Comparison of ENCODE assay signal across 25 mouse cellular contexts in genomic region chr8:70842484-70842883, GRCm38 (mm10). TPM values are rescaled to one million over a fixed set of nuclear protein-coding genes. Genes with fewer than 3 reads are reported as not detected.
A peak's percentile ranks its signal among the peaks of the same experiment; 100 is the strongest.
DNase-seq lines count a peak whose midpoint lies in the region; ATAC-seq and TF ChIP-seq lines count a peak whose summit lies in the region.
"Had no signal": no experiment of that assay in that cellular context is flagged by ENCODE, and none has a peak within 500 bp of the region (broad histone marks: within the 10 kb centered on the region; RNA-seq: fewer than 3 reads in every experiment).

No protein-coding gene starts in this region.

- H3K27ac ChIP-seq in forebrain, embryonic 10.5 days, result peak overlapping the region; percentile 88; the same call in 1 of the 2 replicates
- H3K27ac ChIP-seq in forebrain, embryonic 13.5 days, result no peak overlapping the region; the same call in 1 of the 2 replicates
- peak overlapping the region; percentile 47; the same call in 1 of the 2 replicates for H3K27ac ChIP-seq in hindbrain, embryonic 11.5 days (ENCODE audit: low read depth, low read length)
- H3K27ac ChIP-seq in hindbrain, embryonic 14.5 days, result no peak overlapping the region
- H3K27ac ChIP-seq in ES-Bruce4 (ENCODE audit: insufficient read depth, low read length), result no peak overlapping the region
- H3K27ac ChIP-seq in liver, embryonic 13.5 days, result peak overlapping the region; percentile 99
- H3K27ac ChIP-seq: gastrocnemius, adult 2 months; heart, embryonic 15.5 days; kidney, postnatal 0 days; left cerebral cortex, adult 2 months; lung, embryonic 15.5 days; stomach, postnatal 0 days had no signal

- H3K4me1 ChIP-seq in forebrain, embryonic 10.5 days, result peaks cover 51% of the 10 kb centered on the region
- peaks cover 27% of the 10 kb centered on the region for H3K4me1 ChIP-seq in forebrain, embryonic 13.5 days
- peaks cover 5% of the 10 kb centered on the region; the same call in 1 of the 2 replicates for H3K4me1 ChIP-seq in hindbrain, embryonic 11.5 days (replicated peaks; ENCODE audit: control insufficient read depth, insufficient read depth, low read length)
- H3K4me1 ChIP-seq in hindbrain, embryonic 14.5 days (replicated peaks; ENCODE audit: control insufficient read depth, insufficient read depth, low read length), result peaks cover 3% of the 10 kb centered on the region; the same call in 1 of the 2 replicates
- no peaks in the 10 kb centered on the region for H3K4me1 ChIP-seq in ES-Bruce4 (ENCODE audit: control insufficient read depth, insufficient read depth, low read length)
- peaks cover 80% of the 10 kb centered on the region for H3K4me1 ChIP-seq in liver, embryonic 13.5 days (replicated peaks)

- no peak for DNase-seq in forebrain, embryonic 10.5 days (ENCODE audit: extremely low spot score, low spot score)
- no peak for DNase-seq in hindbrain, embryonic 11.5 days (ENCODE audit: low spot score)
- DNase-seq in hindbrain, embryonic 14.5 days (ENCODE audit: low spot score), result no peak
- DNase-seq in liver, embryonic 13.5 days, result no peak
- DNase-seq in kidney, postnatal 25 days, result no peak
- DNase-seq in thymus, postnatal 25 days, result no peak
- DNase-seq: adrenal gland, postnatal 10 days; cerebellum, postnatal 10 days; gastrocnemius, adult 2 months; kidney, adult 2 months; lung, postnatal 36 days; right cerebral cortex, postnatal 14 days; thymus, adult 2 months had no signal

- WGBS in forebrain, embryonic 10.5 days, result 72% methylated on average over 25 of the region's 25 CpGs
- WGBS in forebrain, embryonic 13.5 days, result 70% methylated on average over 25 of the region's 25 CpGs
- WGBS in hindbrain, embryonic 11.5 days, result 70% methylated on average over 25 of the region's 25 CpGs
- WGBS in hindbrain, embryonic 14.5 days, result 67% methylated on average over 25 of the region's 25 CpGs
- 73% methylated on average over 25 of the region's 25 CpGs for WGBS in liver, embryonic 13.5 days (ENCODE audit: insufficient replicate concordance)

- H3K36me3 ChIP-seq in forebrain, embryonic 10.5 days (replicated peaks), result no peaks in the 10 kb centered on the region
- H3K36me3 ChIP-seq in forebrain, embryonic 13.5 days (ENCODE audit: poor library complexity, severe bottlenecking), result no peaks in the 10 kb centered on the region
- no peaks in the 10 kb centered on the region for H3K36me3 ChIP-seq in hindbrain, embryonic 11.5 days (ENCODE audit: control insufficient read depth, insufficient read depth, low read length)
- no peaks in the 10 kb centered on the region for H3K36me3 ChIP-seq in hindbrain, embryonic 14.5 days (replicated peaks; ENCODE audit: control insufficient read depth, insufficient read depth)
- no peaks in the 10 kb centered on the region for H3K36me3 ChIP-seq in ES-Bruce4 (ENCODE audit: control insufficient read depth, insufficient read depth, low read length, poor library complexity, severe bottlenecking)
- no peaks in the 10 kb centered on the region for H3K36me3 ChIP-seq in liver, embryonic 13.5 days
- H3K36me3 ChIP-seq: heart, embryonic 15.5 days; lung, embryonic 15.5 days had no signal

- no peaks in the 10 kb centered on the region for H3K9me3 ChIP-seq in forebrain, embryonic 10.5 days
- H3K9me3 ChIP-seq in forebrain, embryonic 13.5 days (replicated peaks), result no peaks in the 10 kb centered on the region
- H3K9me3 ChIP-seq in hindbrain, embryonic 11.5 days (ENCODE audit: control insufficient read depth, low read length), result no peaks in the 10 kb centered on the region
- H3K9me3 ChIP-seq in hindbrain, embryonic 14.5 days (ENCODE audit: control insufficient read depth, low read length), result no peaks in the 10 kb centered on the region
- H3K9me3 ChIP-seq in ES-Bruce4 (replicated peaks; ENCODE audit: control insufficient read depth, insufficient read depth, low read length, poor library complexity, severe bottlenecking), result no peaks in the 10 kb centered on the region
- H3K9me3 ChIP-seq in liver, embryonic 13.5 days (replicated peaks), result no peaks in the 10 kb centered on the region
- H3K9me3 ChIP-seq: heart, embryonic 15.5 days; lung, embryonic 15.5 days; megakaryocyte, embryonic 14.5 days had no signal

- no peak for TF ChIP-seq EP300 in ES-Bruce4 (IDR thresholded peaks at IDR 0.05; ENCODE audit: insufficient read depth, low read depth, low read length)

- H3K9ac ChIP-seq in forebrain, embryonic 13.5 days, result no peak overlapping the region
- no peak overlapping the region for H3K9ac ChIP-seq in hindbrain, embryonic 11.5 days (ENCODE audit: low read depth, low read length)
- H3K9ac ChIP-seq in hindbrain, embryonic 14.5 days, result no peak overlapping the region
- H3K9ac ChIP-seq in ES-Bruce4 (ENCODE audit: low read depth, poor library complexity, severe bottlenecking), result peak overlapping the region; percentile 31; the same call in 1 of the 2 replicates
- H3K9ac ChIP-seq in liver, embryonic 13.5 days, result peak overlapping the region; percentile 89
- H3K9ac ChIP-seq: heart, embryonic 15.5 days; lung, embryonic 15.5 days had no signal

- peak overlapping the region; percentile 5; the same call in 1 of the 2 replicates for H3K4me3 ChIP-seq in forebrain, embryonic 10.5 days
- no peak overlapping the region for H3K4me3 ChIP-seq in forebrain, embryonic 13.5 days
- H3K4me3 ChIP-seq in hindbrain, embryonic 11.5 days (ENCODE audit: low read depth, low read length), result no peak overlapping the region
- H3K4me3 ChIP-seq in hindbrain, embryonic 14.5 days (replicated peaks; ENCODE audit: low read length), result no peak overlapping the region
- H3K4me3 ChIP-seq in ES-Bruce4 (ENCODE audit: low read depth, low read length), result no peak overlapping the region
- H3K4me3 ChIP-seq in liver, embryonic 13.5 days (replicated peaks), result peak overlapping the region; percentile 66
- H3K4me3 ChIP-seq: gastrocnemius, adult 2 months; heart, embryonic 15.5 days; left cerebral cortex, adult 2 months; lung, embryonic 15.5 days; megakaryocyte, embryonic 14.5 days had no signal

- no peak for TF ChIP-seq CTCF in ES-Bruce4 (IDR thresholded peaks at IDR 0.05; ENCODE audit: low read depth, low read length)

- H3K27me3 ChIP-seq in forebrain, embryonic 10.5 days (ENCODE audit: poor library complexity, severe bottlenecking), result peaks cover 23% of the 10 kb centered on the region
- 0 out of 2 replicates have a peak, but pooled peaks cover 4% of the 10 kb centered on the region for H3K27me3 ChIP-seq in forebrain, embryonic 13.5 days
- no peaks in the 10 kb centered on the region for H3K27me3 ChIP-seq in hindbrain, embryonic 11.5 days (ENCODE audit: control insufficient read depth, insufficient read depth, low read length)
- no peaks in the 10 kb centered on the region for H3K27me3 ChIP-seq in hindbrain, embryonic 14.5 days (ENCODE audit: control insufficient read depth, insufficient read depth, low read length)
- no peaks in the 10 kb centered on the region for H3K27me3 ChIP-seq in ES-Bruce4 (ENCODE audit: control insufficient read depth, insufficient read depth, low read length, poor library complexity, severe bottlenecking)
- H3K27me3 ChIP-seq in liver, embryonic 13.5 days, result peaks cover 10% of the 10 kb centered on the region

- no peak overlapping the region for H3K4me2 ChIP-seq in forebrain, embryonic 13.5 days
- no peak overlapping the region for H3K4me2 ChIP-seq in hindbrain, embryonic 11.5 days (replicated peaks; ENCODE audit: low read depth, low read length)
- no peak overlapping the region for H3K4me2 ChIP-seq in hindbrain, embryonic 14.5 days (replicated peaks)
- peak overlapping the region; percentile 85 for H3K4me2 ChIP-seq in liver, embryonic 13.5 days
- H3K4me2 ChIP-seq: heart, embryonic 15.5 days; lung, embryonic 15.5 days had no signal

- no peak for TF ChIP-seq POLR2A in ES-Bruce4 (IDR thresholded peaks at IDR 0.05; ENCODE audit: insufficient read depth, low read length)

- ATAC-seq in forebrain, embryonic 13.5 days, result no peak
- no peak for ATAC-seq in hindbrain, embryonic 11.5 days (ENCODE audit: low FRiP score)
- no peak for ATAC-seq in hindbrain, embryonic 14.5 days (ENCODE audit: low FRiP score)
- no peak for ATAC-seq in liver, embryonic 13.5 days (ENCODE audit: low read depth)
- ATAC-seq: CD4-positive, CD25-positive, alpha-beta regulatory T cell, adult 4 months; forebrain, embryonic 14.5 days; midbrain, embryonic 16.5 days had no signal

RNA-seq across cellular contexts. Expression of gene Arrdc2, which starts 3.0 kb away (rescaled TPM):
- 4.8 and 5.7 TPM in 2 replicates for polyA plus RNA-seq in forebrain, embryonic 10.5 days (2016; fragmentation: Nextera tagmentation; extraction: Ambion mirVana)
- polyA plus RNA-seq in forebrain, embryonic 13.5 days (2015; fragmentation: Nextera tagmentation; extraction: Ambion mirVana), result 5.6 and 5.7 TPM in 2 replicates
- 9.9 and 10.3 TPM in 2 replicates for polyA plus RNA-seq in hindbrain, embryonic 11.5 days (2014; fragmentation: Nextera tagmentation; extraction: Ambion mirVana)
- 7.2 and 8.7 TPM in 2 replicates for polyA plus RNA-seq in hindbrain, embryonic 14.5 days (2014; fragmentation: Nextera tagmentation; extraction: Ambion mirVana)
- 11.1 and 12.1 TPM in 2 replicates for polyA plus RNA-seq in ES-Bruce4 (2011; ENCODE audit: insufficient read depth, insufficient read length, low read depth, missing spikeins)
- polyA plus RNA-seq in liver, embryonic 13.5 days (2015; fragmentation: Nextera tagmentation; extraction: Ambion mirVana), result 11.7 and 12.6 TPM in 2 replicates

RNA-seq across cellular contexts. Expression of gene Kcnn1, which starts 20.6 kb away (rescaled TPM):
- polyA plus RNA-seq in forebrain, embryonic 10.5 days (2016; fragmentation: Nextera tagmentation; extraction: Ambion mirVana), result 4.7 and 5.9 TPM in 2 replicates
- polyA plus RNA-seq in forebrain, embryonic 13.5 days (2015; fragmentation: Nextera tagmentation; extraction: Ambion mirVana), result 11.2 and 13.5 TPM in 2 replicates
- 10.7 and 12.2 TPM in 2 replicates for polyA plus RNA-seq in hindbrain, embryonic 11.5 days (2014; fragmentation: Nextera tagmentation; extraction: Ambion mirVana)
- 10.0 and 14.3 TPM in 2 replicates for polyA plus RNA-seq in hindbrain, embryonic 14.5 days (2014; fragmentation: Nextera tagmentation; extraction: Ambion mirVana)
- polyA plus RNA-seq in ES-Bruce4 (2011; ENCODE audit: insufficient read depth, insufficient read length, low read depth, missing spikeins), result 3.2 and 3.5 TPM in 2 replicates
- polyA plus RNA-seq in liver, embryonic 13.5 days (2015; fragmentation: Nextera tagmentation; extraction: Ambion mirVana), result 0.29 and 0.44 TPM in 2 replicates
- polyA plus RNA-seq: CD4-positive, CD25-positive, alpha-beta regulatory T cell, adult 4 months had no signal

RNA-seq across cellular contexts. Expression of gene Ccdc124, which starts 31.3 kb away (rescaled TPM):
- polyA plus RNA-seq in forebrain, embryonic 10.5 days (2016; fragmentation: Nextera tagmentation; extraction: Ambion mirVana), result 184 and 186 TPM in 2 replicates
- 169 and 179 TPM in 2 replicates for polyA plus RNA-seq in forebrain, embryonic 13.5 days (2015; fragmentation: Nextera tagmentation; extraction: Ambion mirVana)
- polyA plus RNA-seq in hindbrain, embryonic 11.5 days (2014; fragmentation: Nextera tagmentation; extraction: Ambion mirVana), result 162 and 173 TPM in 2 replicates
- 155 and 158 TPM in 2 replicates for polyA plus RNA-seq in hindbrain, embryonic 14.5 days (2014; fragmentation: Nextera tagmentation; extraction: Ambion mirVana)
- polyA plus RNA-seq in ES-Bruce4 (2011; ENCODE audit: insufficient read depth, insufficient read length, low read depth, missing spikeins), result 62.8 and 67.2 TPM in 2 replicates
- polyA plus RNA-seq in liver, embryonic 13.5 days (2015; fragmentation: Nextera tagmentation; extraction: Ambion mirVana), result 70.9 and 76.5 TPM in 2 replicates

RNA-seq across cellular contexts. Expression of gene Il12rb1, which starts 34.2 kb away (rescaled TPM):
- polyA plus RNA-seq in forebrain, embryonic 10.5 days (2016; fragmentation: Nextera tagmentation; extraction: Ambion mirVana), result 0.12 TPM in 1 of 2 replicates, not detected in the other
- 0.09 TPM in 1 of 2 replicates, not detected in the other for polyA plus RNA-seq in forebrain, embryonic 13.5 days (2015; fragmentation: Nextera tagmentation; extraction: Ambion mirVana)
- 0.08 TPM in 1 of 2 replicates, not detected in the other for polyA plus RNA-seq in hindbrain, embryonic 11.5 days (2014; fragmentation: Nextera tagmentation; extraction: Ambion mirVana)
- polyA plus RNA-seq in hindbrain, embryonic 14.5 days (2014; fragmentation: Nextera tagmentation; extraction: Ambion mirVana), result 0.09 TPM in 1 of 2 replicates, not detected in the other
- polyA plus RNA-seq in ES-Bruce4 (2011; ENCODE audit: insufficient read depth, insufficient read length, low read depth, missing spikeins), result 1.1 and 2.0 TPM in 2 replicates
- 0.20 and 0.21 TPM in 2 replicates for polyA plus RNA-seq in liver, embryonic 13.5 days (2015; fragmentation: Nextera tagmentation; extraction: Ambion mirVana)
- polyA plus RNA-seq: forebrain, embryonic 14.5 days; neural tube, embryonic 14.5 days had no signal

RNA-seq across cellular contexts. Expression of gene Mast3, which starts 37.6 kb away (rescaled TPM):
- polyA plus RNA-seq in forebrain, embryonic 10.5 days (2016; fragmentation: Nextera tagmentation; extraction: Ambion mirVana), result 12.0 and 14.9 TPM in 2 replicates
- polyA plus RNA-seq in forebrain, embryonic 13.5 days (2015; fragmentation: Nextera tagmentation; extraction: Ambion mirVana), result 15.8 and 16.0 TPM in 2 replicates
- polyA plus RNA-seq in hindbrain, embryonic 11.5 days (2014; fragmentation: Nextera tagmentation; extraction: Ambion mirVana), result 11.2 and 12.3 TPM in 2 replicates
- 23.3 and 26.6 TPM in 2 replicates for polyA plus RNA-seq in hindbrain, embryonic 14.5 days (2014; fragmentation: Nextera tagmentation; extraction: Ambion mirVana)
- 9.1 and 10.9 TPM in 2 replicates for polyA plus RNA-seq in ES-Bruce4 (2011; ENCODE audit: insufficient read depth, insufficient read length, low read depth, missing spikeins)
- 4.9 and 6.2 TPM in 2 replicates for polyA plus RNA-seq in liver, embryonic 13.5 days (2015; fragmentation: Nextera tagmentation; extraction: Ambion mirVana)

Comparison
In these comparisons a context has a peak if more than half of its experiments do, and no peak if none do; other contexts are left out.
1. H3K27ac ChIP-seq: peak in forebrain, embryonic 10.5 days (single experiment), hindbrain, embryonic 11.5 days (single experiment) and liver, embryonic 13.5 days (single experiment); none in forebrain, embryonic 13.5 days (single experiment), hindbrain, embryonic 14.5 days (single experiment) and ES-Bruce4 (single experiment).
2. H3K4me3 ChIP-seq: peak in forebrain, embryonic 10.5 days (single experiment) and liver, embryonic 13.5 days (single experiment); none in forebrain, embryonic 13.5 days (single experiment), hindbrain, embryonic 11.5 days (single experiment), hindbrain, embryonic 14.5 days (single experiment) and ES-Bruce4 (single experiment).
3. H3K9ac ChIP-seq: peak in ES-Bruce4 (single experiment) and liver, embryonic 13.5 days (single experiment); none in forebrain, embryonic 13.5 days (single experiment), hindbrain, embryonic 11.5 days (single experiment) and hindbrain, embryonic 14.5 days (single experiment).